Mouse (Mus musculus): ENCODE results near the gene Tex261. TPM values are rescaled to one million over a fixed set of nuclear protein-coding genes. Genes with fewer than 3 reads are reported as not detected.

Gene Tex261
- polyA plus RNA-seq, 1 experiment, result 82.0 TPM

DNA sequence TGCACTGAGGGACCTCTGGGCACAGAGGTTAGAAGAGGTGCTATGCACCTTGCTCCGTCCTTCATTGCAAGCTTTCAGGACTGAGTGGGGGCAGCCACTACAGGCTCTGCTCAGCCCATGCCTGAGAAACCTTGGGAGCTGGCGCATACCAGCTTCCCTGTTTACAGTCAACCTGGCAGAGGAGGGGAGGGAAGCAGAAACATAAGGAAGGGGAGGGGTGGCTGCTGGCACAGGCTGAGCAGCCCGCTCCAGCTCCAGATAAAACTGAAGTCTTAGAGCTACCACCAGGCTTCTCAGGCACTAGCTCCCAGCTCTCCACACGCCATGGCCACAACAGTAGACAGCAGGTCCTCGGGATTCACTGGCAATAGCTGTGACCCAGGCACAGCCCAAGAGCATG is 32.9 kb downstream of the Tex261 start, which contains the start of gene Atp6v1b1:
TSS of gene Atp6v1b1 (plus strand) at position 230 of the 400 bp plus-strand sequence.
- Histone ChIP-seq H3K79me3 (ENCODE audit: low read depth) (no peaks in the 10 kb centered on the region), H3K36me3 (ENCODE audit: control insufficient read depth, insufficient read depth) (no peaks in the 10 kb centered on the region), H3ac (ENCODE audit: control insufficient read depth, insufficient read length, low read depth) (no peak within 1 kb of the TSS), H3K4me3 (ENCODE audit: insufficient read depth, poor library complexity, severe bottlenecking) (no peak within 1 kb of the TSS), H3K79me2 (ENCODE audit: control insufficient read depth, insufficient read depth) (no peaks in the 10 kb centered on the region), H3K27me3 (ENCODE audit: control insufficient read depth, insufficient read depth, insufficient read length) (peaks cover 51% of the 10 kb centered on the region)
- TF ChIP-seq MAX (IDR thresholded peaks at IDR 0.05) (no peak), CEBPB (IDR thresholded peaks at IDR 0.05; ENCODE audit: low read depth) (no peak), USF1 (IDR thresholded peaks at IDR 0.05; ENCODE audit: low read depth) (no peak), MYOD1 (IDR thresholded peaks at IDR 0.05; ENCODE audit: control insufficient read depth, insufficient read length, low read depth) (no peak), FOSL1 (IDR thresholded peaks at IDR 0.05; ENCODE audit: insufficient read depth, low read length, poor library complexity, severe bottlenecking) (no peak), MYOG (IDR thresholded peaks at IDR 0.05; ENCODE audit: control insufficient read depth, extremely low read depth, insufficient read length) (no peak), CTCF (IDR thresholded peaks at IDR 0.05; ENCODE audit: control insufficient read depth, insufficient read depth, insufficient read length) (no peak)

GRCm38 (mm10) chr6:83738596-83738995 is 37.0 kb downstream of the Tex261 start:
- peaks cover 17% of the 10 kb centered on the region for H3K27me3 ChIP-seq (ENCODE audit: control insufficient read depth, insufficient read depth, insufficient read length)
- H3K4me3 ChIP-seq (ENCODE audit: insufficient read depth, poor library complexity, severe bottlenecking), result no peak overlapping the region
- no peaks in the 10 kb centered on the region for H3K79me3 ChIP-seq (ENCODE audit: low read depth)
- H3K79me2 ChIP-seq (ENCODE audit: control insufficient read depth, insufficient read depth), result no peaks in the 10 kb centered on the region
- no peak overlapping the region for H3ac ChIP-seq (ENCODE audit: control insufficient read depth, insufficient read length, low read depth)
- TF ChIP-seq FOSL1 (IDR thresholded peaks at IDR 0.05; ENCODE audit: insufficient read depth, low read length, poor library complexity, severe bottlenecking), result no peak
- no peak for TF ChIP-seq MAX (IDR thresholded peaks at IDR 0.05)
- no peak for TF ChIP-seq CTCF (IDR thresholded peaks at IDR 0.05; ENCODE audit: control insufficient read depth, insufficient read depth, insufficient read length)
- no peak for TF ChIP-seq MYOD1 (IDR thresholded peaks at IDR 0.05; ENCODE audit: control insufficient read depth, insufficient read length, low read depth)
- no peak for TF ChIP-seq USF1 (IDR thresholded peaks at IDR 0.05; ENCODE audit: low read depth)
- no peak for TF ChIP-seq MYOG (IDR thresholded peaks at IDR 0.05; ENCODE audit: control insufficient read depth, extremely low read depth, insufficient read length)
- TF ChIP-seq CEBPB (IDR thresholded peaks at IDR 0.05; ENCODE audit: low read depth), result no peak
- no peaks in the 10 kb centered on the region for H3K36me3 ChIP-seq (ENCODE audit: control insufficient read depth, insufficient read depth)

DNA sequence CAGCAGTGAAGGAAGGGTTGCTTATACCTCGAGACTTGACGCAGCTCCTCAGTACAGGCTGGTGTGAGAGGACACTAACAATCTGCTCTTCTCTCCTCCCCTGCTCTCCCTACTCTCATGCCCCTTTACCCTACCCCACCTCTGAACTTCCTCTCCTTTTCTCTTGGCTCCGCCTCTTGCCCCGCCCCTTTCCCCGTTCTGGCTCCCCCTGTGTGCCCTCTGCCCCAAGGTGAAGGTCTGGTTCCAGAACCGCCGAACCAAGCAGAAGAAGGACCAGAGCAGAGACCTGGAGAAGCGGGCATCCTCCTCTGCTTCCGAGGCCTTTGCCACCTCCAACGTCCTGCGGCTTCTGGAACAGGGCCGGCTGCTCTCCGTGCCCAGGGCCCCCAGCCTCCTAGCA is 38.3 kb downstream of the Tex261 start:
- H3K27me3 ChIP-seq (ENCODE audit: control insufficient read depth, insufficient read depth, insufficient read length), result peaks cover 14% of the 10 kb centered on the region
- TF ChIP-seq MYOG (IDR thresholded peaks at IDR 0.05; ENCODE audit: control insufficient read depth, extremely low read depth, insufficient read length), result no peak
- no peak for TF ChIP-seq FOSL1 (IDR thresholded peaks at IDR 0.05; ENCODE audit: insufficient read depth, low read length, poor library complexity, severe bottlenecking)
- no peak for TF ChIP-seq CTCF (IDR thresholded peaks at IDR 0.05; ENCODE audit: control insufficient read depth, insufficient read depth, insufficient read length)
- TF ChIP-seq MYOD1 (IDR thresholded peaks at IDR 0.05; ENCODE audit: control insufficient read depth, insufficient read length, low read depth), result no peak
- TF ChIP-seq MAX (IDR thresholded peaks at IDR 0.05), result no peak
- TF ChIP-seq CEBPB (IDR thresholded peaks at IDR 0.05; ENCODE audit: low read depth), result no peak
- no peak for TF ChIP-seq USF1 (IDR thresholded peaks at IDR 0.05; ENCODE audit: low read depth)
- no peaks in the 10 kb centered on the region for H3K79me3 ChIP-seq (ENCODE audit: low read depth)
- no peaks in the 10 kb centered on the region for H3K79me2 ChIP-seq (ENCODE audit: control insufficient read depth, insufficient read depth)
- no peak overlapping the region for H3ac ChIP-seq (ENCODE audit: control insufficient read depth, insufficient read length, low read depth)
- no peak overlapping the region for H3K4me3 ChIP-seq (ENCODE audit: insufficient read depth, poor library complexity, severe bottlenecking)
- no peaks in the 10 kb centered on the region for H3K36me3 ChIP-seq (ENCODE audit: control insufficient read depth, insufficient read depth)

DNA sequence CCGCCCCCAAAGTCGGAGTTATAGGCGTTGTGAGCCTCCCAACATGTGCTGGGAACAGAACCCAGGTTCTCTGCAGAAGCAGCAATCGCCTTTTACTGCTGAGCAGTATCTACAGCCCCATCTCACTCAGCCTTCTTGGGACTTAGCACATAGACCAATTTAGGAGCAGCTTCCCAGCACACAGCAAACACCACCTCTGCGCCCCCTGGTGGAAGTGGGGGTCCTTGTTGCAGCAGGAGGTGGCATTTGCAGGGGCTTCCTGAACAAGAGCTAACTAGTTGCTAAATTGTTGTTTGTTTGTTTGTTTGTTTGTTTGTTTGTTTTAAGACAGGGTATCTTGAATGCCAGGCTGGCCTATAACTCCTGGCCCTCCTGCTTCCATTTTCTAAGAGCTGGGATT is 44.5 kb downstream of the Tex261 start:
- Histone ChIP-seq H3ac (ENCODE audit: control insufficient read depth, insufficient read length, low read depth) (no peak overlapping the region), H3K79me2 (ENCODE audit: control insufficient read depth, insufficient read depth) (no peaks in the 10 kb centered on the region), H3K4me3 (ENCODE audit: insufficient read depth, poor library complexity, severe bottlenecking) (no peak overlapping the region), H3K79me3 (ENCODE audit: low read depth) (no peaks in the 10 kb centered on the region), H3K27me3 (ENCODE audit: control insufficient read depth, insufficient read depth, insufficient read length) (peaks cover 15% of the 10 kb centered on the region), H3K36me3 (ENCODE audit: control insufficient read depth, insufficient read depth) (no peaks in the 10 kb centered on the region)
- no peak for TF ChIP-seq MYOD1 (IDR thresholded peaks at IDR 0.05; ENCODE audit: control insufficient read depth, insufficient read length, low read depth)
- peak; percentile 78 for TF ChIP-seq CTCF (IDR thresholded peaks at IDR 0.05; ENCODE audit: control insufficient read depth, insufficient read depth, insufficient read length)
- TF ChIP-seq MYOG (IDR thresholded peaks at IDR 0.05; ENCODE audit: control insufficient read depth, extremely low read depth, insufficient read length), result no peak
- TF ChIP-seq FOSL1 (IDR thresholded peaks at IDR 0.05; ENCODE audit: insufficient read depth, low read length, poor library complexity, severe bottlenecking), result no peak
- TF ChIP-seq MAX (IDR thresholded peaks at IDR 0.05), result no peak

DNA sequence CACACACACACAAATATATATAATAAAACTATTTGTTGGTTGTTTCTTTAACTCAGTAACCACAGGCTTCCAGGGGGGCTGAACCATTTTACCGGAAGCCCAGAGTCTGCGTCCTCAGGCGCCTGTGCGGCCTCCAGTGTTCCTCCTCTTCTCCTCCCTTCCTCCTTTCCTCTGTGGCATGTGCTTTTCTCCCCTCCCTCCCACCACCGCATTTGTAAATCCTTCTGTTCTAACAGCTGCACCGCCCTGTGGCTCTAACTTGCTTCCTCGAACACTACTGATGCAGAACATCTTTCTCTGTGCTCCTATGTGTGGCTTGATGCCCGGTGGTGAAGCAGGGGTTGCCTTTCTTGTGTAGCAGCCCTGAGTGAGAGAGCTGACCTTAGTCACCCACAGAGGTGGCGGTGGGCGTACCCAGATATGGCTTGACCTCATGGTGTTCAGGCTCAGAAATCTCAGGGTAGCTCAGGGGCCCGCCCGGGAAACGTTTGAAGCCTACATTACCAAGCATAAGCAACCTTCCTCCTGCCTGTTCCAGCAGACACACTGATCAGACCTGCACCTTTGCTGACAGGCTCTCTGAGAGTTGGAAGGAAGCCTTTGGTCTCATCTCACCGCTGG is 46.2 kb downstream of the Tex261 start:
- no peak for TF ChIP-seq CTCF (IDR thresholded peaks at IDR 0.05; ENCODE audit: control insufficient read depth, insufficient read depth, insufficient read length)
- TF ChIP-seq MYOG (IDR thresholded peaks at IDR 0.05; ENCODE audit: control insufficient read depth, extremely low read depth, insufficient read length), result no peak
- no peak for TF ChIP-seq MYOD1 (IDR thresholded peaks at IDR 0.05; ENCODE audit: control insufficient read depth, insufficient read length, low read depth)
- TF ChIP-seq CEBPB (IDR thresholded peaks at IDR 0.05; ENCODE audit: low read depth), result no peak
- TF ChIP-seq FOSL1 (IDR thresholded peaks at IDR 0.05; ENCODE audit: insufficient read depth, low read length, poor library complexity, severe bottlenecking), result no peak
- TF ChIP-seq MAX (IDR thresholded peaks at IDR 0.05), result no peak
- TF ChIP-seq USF1 (IDR thresholded peaks at IDR 0.05; ENCODE audit: low read depth), result no peak
- Histone ChIP-seq H3K79me3 (ENCODE audit: low read depth) (no peaks in the 10 kb centered on the region), H3K4me3 (ENCODE audit: insufficient read depth, poor library complexity, severe bottlenecking) (no peak overlapping the region), H3K79me2 (ENCODE audit: control insufficient read depth, insufficient read depth) (no peaks in the 10 kb centered on the region), H3K27me3 (ENCODE audit: control insufficient read depth, insufficient read depth, insufficient read length) (peaks cover 18% of the 10 kb centered on the region), H3K36me3 (ENCODE audit: control insufficient read depth, insufficient read depth) (no peaks in the 10 kb centered on the region), H3ac (ENCODE audit: control insufficient read depth, insufficient read length, low read depth) (no peak overlapping the region)

Measured in C2C12 (cell line).